In the genomic region with DNA sequence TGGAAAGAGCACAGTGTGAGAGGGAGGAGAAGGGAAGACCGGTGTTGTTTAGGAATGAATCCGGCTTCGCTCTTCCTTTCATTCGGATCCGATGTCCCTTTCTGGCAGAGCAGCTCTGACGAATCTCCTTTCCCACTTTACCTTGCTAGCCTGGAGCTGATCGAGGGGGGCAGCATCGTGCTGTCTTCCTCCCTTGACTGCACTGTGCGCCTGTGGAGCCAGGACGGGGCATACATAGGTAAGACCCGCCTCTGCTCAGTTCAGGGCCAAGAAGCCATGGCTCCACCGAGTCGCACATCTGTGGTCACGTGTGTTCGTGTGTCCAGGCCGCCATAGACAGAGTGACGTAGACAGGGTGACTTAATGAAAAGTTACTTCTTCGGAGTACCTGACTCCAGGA, we compare ENCODE assay signal across 26 mouse cellular contexts. TPM values are rescaled to one million over a fixed set of nuclear protein-coding genes. Genes with fewer than 3 reads are reported as not detected.
A peak's percentile ranks its signal among the peaks of the same experiment; 100 is the strongest.
DNase-seq lines count a peak whose midpoint lies in the region; ATAC-seq and TF ChIP-seq lines count a peak whose summit lies in the region.
"Had no signal": no experiment of that assay in that cellular context is flagged by ENCODE, and none has a peak within 500 bp of the region (broad histone marks: within the 10 kb centered on the region; RNA-seq: fewer than 3 reads in every experiment).

No protein-coding gene starts in this region.

- H3K9ac ChIP-seq in heart, embryonic 13.5 days = no peak overlapping the region
- H3K9ac ChIP-seq in embryonic facial prominence, embryonic 12.5 days = no peak overlapping the region
- H3K9ac ChIP-seq: embryonic facial prominence, embryonic 15.5 days; limb, embryonic 13.5 days; liver, embryonic 12.5 days; midbrain, embryonic 12.5 days; neural tube, embryonic 12.5 days had no signal

- H3K27me3 ChIP-seq in heart, embryonic 13.5 days (replicated peaks) = no peaks in the 10 kb centered on the region
- no peaks in the 10 kb centered on the region for H3K27me3 ChIP-seq in embryonic facial prominence, embryonic 12.5 days
- H3K27me3 ChIP-seq: embryonic facial prominence, embryonic 15.5 days; limb, embryonic 13.5 days; midbrain, embryonic 12.5 days; neural tube, embryonic 12.5 days had no signal

- no peak overlapping the region for H3K27ac ChIP-seq in heart, embryonic 13.5 days (replicated peaks)
- no peak overlapping the region for H3K27ac ChIP-seq in layer of hippocampus, adult 2 months
- no peak overlapping the region for H3K27ac ChIP-seq in embryonic facial prominence, embryonic 12.5 days
- H3K27ac ChIP-seq: embryonic facial prominence, embryonic 15.5 days; heart, adult 2 months; limb, embryonic 13.5 days; liver, embryonic 12.5 days; midbrain, embryonic 12.5 days; neural tube, embryonic 12.5 days; stomach, postnatal 0 days had no signal

- DNase-seq in heart, postnatal 36 days = no peak
- DNase-seq in layer of hippocampus, adult 2 months (ENCODE audit: low spot score in 2 of 2) = no peak
- DNase-seq in layer of hippocampus, postnatal 25 days (ENCODE audit: extremely low spot score in 1 of 2, low spot score in 1 of 2) = no peak
- DNase-seq in R1 (ENCODE audit: low read depth, low spot score) = peak; percentile 56
- no peak for DNase-seq in cerebellum, postnatal 4 days (ENCODE audit: low spot score in 2 of 2)
- DNase-seq: adrenal gland, adult 2 months; cerebellum, adult 11 months; cerebellum, postnatal 10 days; gastrocnemius, postnatal 14 days; heart, adult 2 months; kidney, adult 8-10 months; kidney, postnatal 10 days; lung, adult 18-20 months; lung, postnatal 10 days; right cerebral cortex, postnatal 14 days; thymus, adult 2 months; thymus, postnatal 4 days had no signal

- 0 out of 2 replicates have a peak, but pooled peaks cover 2% of the 10 kb centered on the region for H3K9me3 ChIP-seq in heart, embryonic 13.5 days
- no peaks in the 10 kb centered on the region for H3K9me3 ChIP-seq in embryonic facial prominence, embryonic 12.5 days
- H3K9me3 ChIP-seq: embryonic facial prominence, embryonic 15.5 days; limb, embryonic 13.5 days; liver, embryonic 12.5 days; midbrain, embryonic 12.5 days; neural tube, embryonic 12.5 days had no signal

- no peaks in the 10 kb centered on the region for H3K4me1 ChIP-seq in heart, embryonic 13.5 days
- no peaks in the 10 kb centered on the region for H3K4me1 ChIP-seq in embryonic facial prominence, embryonic 12.5 days
- H3K4me1 ChIP-seq: embryonic facial prominence, embryonic 15.5 days; limb, embryonic 13.5 days; liver, embryonic 12.5 days; neural tube, embryonic 12.5 days had no signal

- H3K4me3 ChIP-seq in heart, embryonic 13.5 days = no peak overlapping the region
- no peak overlapping the region for H3K4me3 ChIP-seq in layer of hippocampus, adult 2 months
- H3K4me3 ChIP-seq in embryonic facial prominence, embryonic 12.5 days = no peak overlapping the region
- H3K4me3 ChIP-seq: embryonic facial prominence, embryonic 15.5 days; heart, adult 2 months; limb, embryonic 13.5 days; liver, embryonic 12.5 days; midbrain, embryonic 12.5 days; neural tube, embryonic 12.5 days had no signal

- WGBS in heart, embryonic 13.5 days = 45% methylated on average over 18 of the region's 18 CpGs
- WGBS in embryonic facial prominence, embryonic 12.5 days = 44% methylated on average over 18 of the region's 18 CpGs

- TF ChIP-seq CTCF in layer of hippocampus, adult 2 months (conservative IDR thresholded peaks at IDR 0.05) = peak; percentile 28

- no peak for ATAC-seq in heart, embryonic 13.5 days (ENCODE audit: extremely low read depth, insufficient number of reproducible peaks, low FRiP score, low TSS enrichment)
- 0 out of 2 replicates have a peak, but pooled peaks have one; percentile 22 for ATAC-seq in embryonic facial prominence, embryonic 12.5 days (ENCODE audit: insufficient number of reproducible peaks, insufficient read depth, low FRiP score, low TSS enrichment)
- ATAC-seq: forebrain, embryonic 14.5 days; liver, embryonic 12.5 days had no signal

- H3K4me2 ChIP-seq in heart, embryonic 13.5 days = peak overlapping the region; percentile 40
- no peak overlapping the region for H3K4me2 ChIP-seq in embryonic facial prominence, embryonic 12.5 days (replicated peaks)
- H3K4me2 ChIP-seq: embryonic facial prominence, embryonic 15.5 days; limb, embryonic 13.5 days; liver, embryonic 12.5 days; midbrain, embryonic 12.5 days; neural tube, embryonic 12.5 days had no signal

- no peaks in the 10 kb centered on the region for H3K36me3 ChIP-seq in heart, embryonic 13.5 days
- H3K36me3 ChIP-seq in embryonic facial prominence, embryonic 12.5 days = no peaks in the 10 kb centered on the region
- H3K36me3 ChIP-seq: embryonic facial prominence, embryonic 15.5 days; limb, embryonic 13.5 days; liver, embryonic 12.5 days; midbrain, embryonic 12.5 days; neural tube, embryonic 12.5 days had no signal

- intact Hi-C loops in heart, postnatal 36 days (cut with DNase I) = no loop called here

RNA-seq across cellular contexts. Expression of a gene that starts 38.8 kb away (rescaled TPM):
- 30.1 and 30.7 TPM in 2 replicates for polyA plus RNA-seq in heart, embryonic 13.5 days (2015; fragmentation: Nextera tagmentation; extraction: Ambion mirVana)
- total RNA-seq in heart, postnatal 36 days (2021) = 10 to 100 TPM; 40.4 to 60.4 TPM
- 100 to 1,000 TPM; 337 to 340 TPM for total RNA-seq in layer of hippocampus, adult 2 months (2021)
- 100 to 1,000 TPM; 326 to 347 TPM for total RNA-seq in layer of hippocampus, postnatal 25 days (2021)
- polyA plus RNA-seq in embryonic facial prominence, embryonic 12.5 days (2016; fragmentation: Nextera tagmentation; extraction: Ambion mirVana) = 81.7 and 83.7 TPM in 2 replicates

Comparison
In these comparisons a context has a peak if more than half of its experiments do, and no peak if none do; other contexts are left out.
1. RNA of a gene that starts 38.8 kb away (total RNA-seq): 326 to 347 TPM in layer of hippocampus, postnatal 25 days and 337 to 340 TPM in layer of hippocampus, adult 2 months; 40.4 to 60.4 TPM in heart, postnatal 36 days; every median in the first group is over 4 times any median in the second.